Mouse (Mus musculus): ENCODE measurements around the gene Agbl4.

GRCm38 (mm10) chr4:111544684-111545083 lies 1147.2 kb downstream of the Agbl4 start:
- no peak for TF ChIP-seq CHD2 (IDR thresholded peaks at IDR 0.05; ENCODE audit: low read depth, low read length)
- TF ChIP-seq ZC3H11A (IDR thresholded peaks at IDR 0.05; ENCODE audit: borderline replicate concordance, low read depth, low read length) = no peak

All from ES-E14 (cell line).